Mouse (Mus musculus) frontal cortex, postnatal 14 days (tissue): ENCODE measurements around the gene Olfr167.
"Not testable (repeated sequence)": the region's sequence is repeated elsewhere in the genome, so short reads cannot be mapped to it uniquely, and the experiment has no call there.

Experiments used
- DNase-seq, 2 experiments: peaks; one replicate each; pipeline ENCODE4 v3.0.0; 2022; ENCODE audit warnings: low spot score in 2 of 2

The Olfr167 gene

GRCm38 (mm10) chr16:19522166-19522565 lies at the start of gene Olfr167:
Gene Olfr167 (minus strand): TSS chr16:19522266.
- no peak for DNase-seq

- not testable (repeated sequence) for DNase-seq
Measured at GRCm38 (mm10) chr16:19571709-19572108, 49.6 kb upstream of the Olfr167 start, which contains the start of gene Olfr169. Gene Olfr169 (minus strand): TSS chr16:19571809.

GRCm38 (mm10) chr16:19553429-19553828 lies 31.4 kb upstream of the Olfr167 start:
- not testable (repeated sequence) for DNase-seq

GRCm38 (mm10) chr16:19552246-19552645 lies 30.2 kb upstream of the Olfr167 start:
- not testable (repeated sequence) for DNase-seq

GRCm38 (mm10) chr16:19535455-19535854 lies 13.4 kb upstream of the Olfr167 start, which contains the start of gene Olfr168:
Gene Olfr168 (minus strand): TSS chr16:19535555.
- no peak for DNase-seq

- DNase-seq = no peak
Measured at GRCm38 (mm10) chr16:19483394-19483793, 38.7 kb downstream of the Olfr167 start, which contains the start of gene Olfr166. Gene Olfr166 (plus strand): TSS chr16:19483694.

GRCm38 (mm10) chr16:19464365-19464764 lies 57.7 kb downstream of the Olfr167 start:
- no peak for DNase-seq
